In the genomic region with DNA sequence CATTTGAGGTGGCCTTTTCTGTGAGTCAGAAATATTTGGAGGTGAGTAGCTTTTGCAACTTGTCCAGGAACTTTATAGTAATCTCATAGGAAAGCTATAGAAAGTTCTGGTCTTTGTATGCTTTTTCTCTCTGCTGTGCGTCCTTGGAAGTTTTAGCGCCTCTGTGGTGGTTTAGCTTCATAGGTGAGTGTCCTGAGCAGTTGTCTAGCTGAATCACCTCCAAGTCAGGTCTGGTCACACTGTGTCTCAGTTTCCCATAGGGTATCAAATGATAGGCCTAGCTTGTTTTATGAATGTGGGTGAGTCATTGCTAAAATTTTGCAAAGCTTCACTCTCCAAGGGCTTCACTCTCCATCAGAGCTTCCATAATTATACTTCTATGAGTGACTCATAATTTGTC, we compare ENCODE assay signal across 25 mouse cellular contexts. TPM values are rescaled to one million over a fixed set of nuclear protein-coding genes. Genes with fewer than 3 reads are reported as not detected.
DNase-seq lines count a peak whose midpoint lies in the region; ATAC-seq lines count a peak whose summit lies in the region.
"Had no signal": no experiment of that assay in that cellular context is flagged by ENCODE, and none has a peak within 500 bp of the region (broad histone marks: within the 10 kb centered on the region; RNA-seq: fewer than 3 reads in every experiment).

No protein-coding gene starts in this region.

- no peak overlapping the region for H3K4me3 ChIP-seq in midbrain, embryonic 11.5 days (ENCODE audit: low read depth, low read length)
- no peak overlapping the region for H3K4me3 ChIP-seq in midbrain, embryonic 14.5 days (replicated peaks; ENCODE audit: low read depth, low read length)
- H3K4me3 ChIP-seq in kidney, embryonic 14.5 days (ENCODE audit: low read length) = no peak overlapping the region
- H3K4me3 ChIP-seq: embryonic facial prominence, embryonic 13.5 days; embryonic facial prominence, embryonic 15.5 days; erythroblast, embryonic 14.5 days; forebrain, embryonic 10.5 days; forebrain, embryonic 12.5 days had no signal

- no peak for ATAC-seq in midbrain, embryonic 11.5 days (ENCODE audit: low FRiP score)
- no peak for ATAC-seq in midbrain, embryonic 14.5 days (ENCODE audit: low FRiP score, low TSS enrichment)
- no peak for ATAC-seq in kidney, embryonic 14.5 days (ENCODE audit: low FRiP score, low TSS enrichment)
- ATAC-seq: CD4-positive, CD25-positive, alpha-beta regulatory T cell, adult 4 months; forebrain, embryonic 14.5 days; forebrain, embryonic 16.5 days had no signal

- H3K4me1 ChIP-seq in midbrain, embryonic 11.5 days (ENCODE audit: control insufficient read depth, insufficient read depth, low read length) = no peaks in the 10 kb centered on the region
- no peaks in the 10 kb centered on the region for H3K4me1 ChIP-seq in midbrain, embryonic 14.5 days (ENCODE audit: control insufficient read depth, insufficient read depth, low read length)
- no peaks in the 10 kb centered on the region for H3K4me1 ChIP-seq in kidney, embryonic 14.5 days (ENCODE audit: control insufficient read depth, insufficient read depth, low read length)
- H3K4me1 ChIP-seq: embryonic facial prominence, embryonic 15.5 days; forebrain, embryonic 10.5 days; forebrain, embryonic 12.5 days had no signal

- 90% methylated on average over 2 of the region's 2 CpGs for WGBS in midbrain, embryonic 11.5 days
- 97% methylated on average over 2 of the region's 2 CpGs for WGBS in midbrain, embryonic 14.5 days
- 93% methylated on average over 2 of the region's 2 CpGs for WGBS in kidney, embryonic 14.5 days

- no peak overlapping the region for H3K27ac ChIP-seq in midbrain, embryonic 11.5 days (ENCODE audit: low read depth, low read length)
- no peak overlapping the region for H3K27ac ChIP-seq in midbrain, embryonic 14.5 days (replicated peaks; ENCODE audit: low read depth, low read length)
- no peak overlapping the region for H3K27ac ChIP-seq in kidney, embryonic 14.5 days (ENCODE audit: low read depth, low read length)
- H3K27ac ChIP-seq: embryonic facial prominence, embryonic 13.5 days; embryonic facial prominence, embryonic 15.5 days; forebrain, embryonic 10.5 days; forebrain, embryonic 12.5 days had no signal

- no peak overlapping the region for H3K4me2 ChIP-seq in midbrain, embryonic 11.5 days
- no peak overlapping the region for H3K4me2 ChIP-seq in midbrain, embryonic 14.5 days (ENCODE audit: low read length)
- no peak overlapping the region for H3K4me2 ChIP-seq in kidney, embryonic 14.5 days (replicated peaks; ENCODE audit: low read depth, low read length)
- H3K4me2 ChIP-seq: embryonic facial prominence, embryonic 13.5 days; embryonic facial prominence, embryonic 15.5 days; forebrain, embryonic 12.5 days had no signal

- peak; percentile 9 for DNase-seq in adrenal gland, adult 2 months
- DNase-seq in adrenal gland, postnatal 25 days = no peak
- DNase-seq in midbrain, embryonic 11.5 days (ENCODE audit: low spot score, missing footprints) = peak; percentile 68
- no peak for DNase-seq in midbrain, embryonic 14.5 days
- DNase-seq in Muller cell, postnatal 12 days (ENCODE audit: inconsistent ontology term) = peak; percentile 22
- DNase-seq: adrenal gland, adult 8-10 months; adrenal gland, postnatal 14 days; cerebellum, adult 11 months; cerebellum, adult 18-20 months; cerebellum, adult 8-10 months; cerebellum, adult 9-11 months; cerebellum, postnatal 14 days; cerebellum, postnatal 36 days; embryo, embryonic 11 days had no signal

- no peak overlapping the region for H3K9ac ChIP-seq in midbrain, embryonic 11.5 days (ENCODE audit: low read length)
- no peak overlapping the region for H3K9ac ChIP-seq in midbrain, embryonic 14.5 days (replicated peaks; ENCODE audit: low read length)
- no peak overlapping the region for H3K9ac ChIP-seq in kidney, embryonic 14.5 days (ENCODE audit: low read depth, low read length)
- H3K9ac ChIP-seq: embryonic facial prominence, embryonic 13.5 days; embryonic facial prominence, embryonic 15.5 days; forebrain, embryonic 12.5 days had no signal

- H3K9me3 ChIP-seq in midbrain, embryonic 11.5 days (ENCODE audit: control insufficient read depth, low read length) = no peaks in the 10 kb centered on the region
- H3K9me3 ChIP-seq in midbrain, embryonic 14.5 days (ENCODE audit: control insufficient read depth, low read length) = no peaks in the 10 kb centered on the region
- H3K9me3 ChIP-seq in kidney, embryonic 14.5 days (ENCODE audit: control insufficient read depth, low read length) = no peaks in the 10 kb centered on the region
- H3K9me3 ChIP-seq: embryonic facial prominence, embryonic 13.5 days; embryonic facial prominence, embryonic 15.5 days; forebrain, embryonic 10.5 days; forebrain, embryonic 12.5 days; G1E had no signal

- no peaks in the 10 kb centered on the region for H3K36me3 ChIP-seq in midbrain, embryonic 11.5 days (ENCODE audit: control insufficient read depth, insufficient read depth, low read length)
- H3K36me3 ChIP-seq in midbrain, embryonic 14.5 days (ENCODE audit: control insufficient read depth, insufficient read depth, low read length) = no peaks in the 10 kb centered on the region
- H3K36me3 ChIP-seq in kidney, embryonic 14.5 days (ENCODE audit: control insufficient read depth, insufficient read depth, low read length) = no peaks in the 10 kb centered on the region
- H3K36me3 ChIP-seq: embryonic facial prominence, embryonic 13.5 days; embryonic facial prominence, embryonic 15.5 days; forebrain, embryonic 10.5 days; forebrain, embryonic 12.5 days; G1E had no signal

- H3K27me3 ChIP-seq in midbrain, embryonic 11.5 days (ENCODE audit: control insufficient read depth, insufficient read depth, low read length) = no peaks in the 10 kb centered on the region
- H3K27me3 ChIP-seq in midbrain, embryonic 14.5 days (ENCODE audit: control insufficient read depth, insufficient read depth, low read length) = no peaks in the 10 kb centered on the region
- no peaks in the 10 kb centered on the region for H3K27me3 ChIP-seq in kidney, embryonic 14.5 days (ENCODE audit: control insufficient read depth, insufficient read depth, low read length)
- H3K27me3 ChIP-seq: CH12.LX; embryonic facial prominence, embryonic 13.5 days; embryonic facial prominence, embryonic 15.5 days had no signal

RNA-seq across cellular contexts. Expression of gene Siah2, which starts 31.5 kb away (rescaled TPM):
- 10 to 100 TPM; 14.4 to 28.6 TPM for total RNA-seq in adrenal gland, adult 2 months (2021)
- 36.0 and 52.3 TPM in 2 replicates for polyA plus RNA-seq in adrenal gland, adult 2 months (2012; rRNA removed)
- 20.2 and 20.5 TPM in 2 replicates for total RNA-seq in adrenal gland, postnatal 25 days (2021)
- 3.7 and 4.0 TPM in 2 replicates for polyA plus RNA-seq in midbrain, embryonic 11.5 days (2014; fragmentation: Nextera tagmentation; extraction: Ambion mirVana)
- 9.9 and 11.8 TPM in 2 replicates for polyA plus RNA-seq in midbrain, embryonic 14.5 days (2014; fragmentation: Nextera tagmentation; extraction: Ambion mirVana)
- polyA plus RNA-seq in kidney, embryonic 14.5 days (2014; fragmentation: Nextera tagmentation; extraction: Ambion mirVana) = 4.6 and 5.5 TPM in 2 replicates

Comparison
In these comparisons a context has a peak if more than half of its experiments do, and no peak if none do; other contexts are left out.
1. DNase-seq: peak in adrenal gland, adult 2 months (single experiment), midbrain, embryonic 11.5 days (single experiment) and Muller cell, postnatal 12 days (single experiment); none in adrenal gland, postnatal 25 days (single experiment) and midbrain, embryonic 14.5 days (single experiment).